Mouse (Mus musculus) thymus, adult 2 months (tissue): ENCODE data around the gene Fli1. TPM values are rescaled to one million over a fixed set of nuclear protein-coding genes. Genes with fewer than 3 reads are reported as not detected.

Experiments used
- DNase-seq: peaks from one replicate; pipeline ENCODE4 v3.0.0; 2021
- H3K27ac ChIP-seq: fragments of 200-500 bp; 2 replicates; pipeline ENCODE4 v1.5.1; 2012; ENCODE audit warnings: low read length, control low read depth; ENCODE audit not compliant: control insufficient read depth, insufficient read depth
- H3K27me3 ChIP-seq: fragments of 200-500 bp; 2 replicates; pipeline ENCODE4 v1.6.1; 2012; ENCODE audit warnings: mild to moderate bottlenecking, low read length, moderate library complexity, mixed read lengths; ENCODE audit not compliant: control insufficient read depth, insufficient read depth
- H3K36me3 ChIP-seq: fragments of 200-500 bp; 2 replicates; pipeline ENCODE4 v1.6.1; 2012; ENCODE audit warnings: mild to moderate bottlenecking, low read length, moderate library complexity; ENCODE audit not compliant: control insufficient read depth, insufficient read depth
- H3K4me1 ChIP-seq: fragments of 200-500 bp; replicated peaks from 2 replicates; pipeline ENCODE4 v1.6.1; 2012; ENCODE audit warnings: low read length; ENCODE audit not compliant: control insufficient read depth, insufficient read depth
- H3K4me3 ChIP-seq: fragments of 200-500 bp; 2 replicates; pipeline ENCODE4 v1.5.1; 2012; ENCODE audit warnings: mild to moderate bottlenecking, low read length, control low read depth, moderate library complexity; ENCODE audit not compliant: control insufficient read depth, insufficient read depth
- CTCF ChIP-seq: fragments of 200-500 bp; IDR thresholded peaks from 2 replicates; pipeline ENCODE4 v1.5.1; 2012; ENCODE audit warnings: mild to moderate bottlenecking, control low read depth, low read length, moderate library complexity, borderline replicate concordance; ENCODE audit not compliant: control insufficient read depth, poor library complexity, insufficient read depth; ENCODE audit errors: extremely low read depth
- POLR2A ChIP-seq: fragments of 200-500 bp; IDR thresholded peaks from 2 replicates; pipeline ENCODE4 v1.6.1; 2012; ENCODE audit warnings: mild to moderate bottlenecking, low read length, control low read depth, moderate library complexity; ENCODE audit not compliant: control insufficient read depth, poor library complexity, insufficient read depth; ENCODE audit errors: extremely low read depth
- WGBS: fragments of 180-500 bp; shearing (Covaris S2); methylation state at CpG from one replicate; pipeline ENCODE4 v1.1.7; 2018; 5-methylcytosine and 5-hydroxymethylcytosine counted together
- polyA plus RNA-seq: library from polyadenylated mRNA; depleted of rRNA; stranded (reverse); fragments of >200 nt; gene quantifications from 2 replicates; pipeline ENCODE4 v1.2.3, GENCODE M21; 2012

Fli1 gene
- polyA plus RNA-seq, 1 experiment = 28.5 TPM

GRCm38 (mm10) chr9:32415952-32416351 is 126.7 kb downstream of the Fli1 start:
- Histone ChIP-seq H3K4me1 (no peaks in the 10 kb centered on the region), H3K27me3 (no peaks in the 10 kb centered on the region), H3K36me3 (peaks cover 4% of the 10 kb centered on the region), H3K27ac (no peak overlapping the region), H3K4me3 (no peak overlapping the region)
- DNase-seq = no peak
- WGBS = 90% methylated on average over 3 of the region's 3 CpGs
- TF ChIP-seq POLR2A (no peak), CTCF (no peak)

GRCm38 (mm10) chr9:32414956-32415355 is 127.7 kb downstream of the Fli1 start:
- WGBS = 97% methylated on average over 1 of the region's 1 CpGs

GRCm38 (mm10) chr9:32412836-32413580 is 129.7 kb downstream of the Fli1 start:
- Histone ChIP-seq H3K27me3 (peaks cover 11% of the 10 kb centered on the region), H3K4me3 (no peak overlapping the region), H3K36me3 (no peaks in the 10 kb centered on the region), H3K27ac (no peak overlapping the region), H3K4me1 (peaks cover 5% of the 10 kb centered on the region)
- 91% methylated on average over 10 of the region's 10 CpGs for WGBS
- TF ChIP-seq POLR2A = no peak
- no peak for TF ChIP-seq CTCF
- no peak for DNase-seq

More at GRCm38 (mm10) chr9:32414956-32415355, 127.7 kb downstream of the Fli1 start:
- TF ChIP-seq POLR2A = no peak
- TF ChIP-seq CTCF = no peak
- Histone ChIP-seq H3K27me3 (no peaks in the 10 kb centered on the region), H3K36me3 (no peaks in the 10 kb centered on the region), H3K27ac (no peak overlapping the region), H3K4me1 (no peaks in the 10 kb centered on the region), H3K4me3 (no peak overlapping the region)
- DNase-seq = no peak

- H3K27ac ChIP-seq = no peak overlapping the region
- TF ChIP-seq POLR2A = no peak
- 94% methylated on average over 5 of the region's 5 CpGs for WGBS
- H3K4me1 ChIP-seq = peaks cover 5% of the 10 kb centered on the region
- no peak for DNase-seq
- H3K4me3 ChIP-seq = no peak overlapping the region
- H3K27me3 ChIP-seq = peaks cover 11% of the 10 kb centered on the region
- H3K36me3 ChIP-seq = no peaks in the 10 kb centered on the region
Measured at GRCm38 (mm10) chr9:32411507-32411906, 131.2 kb downstream of the Fli1 start.

GRCm38 (mm10) chr9:32410671-32411070 is 132.0 kb downstream of the Fli1 start:
- Histone ChIP-seq H3K27me3 (peaks cover 11% of the 10 kb centered on the region), H3K36me3 (no peaks in the 10 kb centered on the region), H3K4me3 (no peak overlapping the region), H3K27ac (no peak overlapping the region), H3K4me1 (peaks cover 5% of the 10 kb centered on the region)
- no peak for TF ChIP-seq POLR2A
- no peak for TF ChIP-seq CTCF
- no peak for DNase-seq
- 95% methylated on average over 5 of the region's 5 CpGs for WGBS

GRCm38 (mm10) chr9:32409060-32409961 is 133.3 kb downstream of the Fli1 start:
- peaks cover 8% of the 10 kb centered on the region for H3K4me1 ChIP-seq
- H3K27ac ChIP-seq = no peak overlapping the region
- TF ChIP-seq CTCF = no peak
- TF ChIP-seq POLR2A = no peak
- DNase-seq = no peak
- WGBS = 10% methylated on average over 47 of the region's 47 CpGs
- no peaks in the 10 kb centered on the region for H3K36me3 ChIP-seq
- H3K4me3 ChIP-seq = peak overlapping the region; percentile 26
- H3K27me3 ChIP-seq = peaks cover 11% of the 10 kb centered on the region
